Mouse (Mus musculus) liver, embryonic 14.5 days (tissue): ENCODE data around the gene Qtrt2. TPM values are rescaled to one million over a fixed set of nuclear protein-coding genes. Genes with fewer than 3 reads are reported as not detected.

Experiments
- ATAC-seq: fragments of 200-750 bp; cut with Nextera tagmentation; 2 replicates; pipeline ENCODE4 v1.8.0; 2017; ENCODE audit warnings: moderate number of reproducible peaks, mild to moderate bottlenecking, moderate library complexity; ENCODE audit not compliant: insufficient read depth
- DNase-seq, 3 experiments: peaks; one replicate each; pipeline ENCODE4 v3.0.0-alpha.2; 2012 to 2013; ENCODE audit warnings: low read depth in 3 of 3, low spot score in 3 of 3
- H3K27ac ChIP-seq: fragments of 300-500 bp; sonication (generic); 2 replicates; pipeline ENCODE4 v1.5.1; 2014; ENCODE audit warnings: moderate library complexity, mild to moderate bottlenecking, control low read depth, inconsistent platforms
- H3K27me3 ChIP-seq: fragments of 300-500 bp; sonication (generic); 2 replicates; pipeline ENCODE4 v1.6.1; 2014; ENCODE audit warnings: mild to moderate bottlenecking, low read length, moderate library complexity; ENCODE audit not compliant: control insufficient read depth, insufficient read depth
- H3K36me3 ChIP-seq: fragments of 300-500 bp; sonication (generic); replicated peaks from 2 replicates; pipeline ENCODE4 v1.6.1; 2014; ENCODE audit warnings: low read depth; ENCODE audit not compliant: control insufficient read depth, insufficient read depth
- H3K4me1 ChIP-seq, 2 experiments: fragments of 200-500 bp in 1 of 2; fragments of 300-500 bp in 1 of 2; sonication (generic) in 1 of 2; replicated peaks; 2 replicates each; pipeline ENCODE4 v1.6.1; 2012 to 2014; ENCODE audit warnings: antibody characterized with exemption in 1 of 2, inconsistent platforms in 1 of 2, low read length in 1 of 2; ENCODE audit not compliant: control insufficient read depth in 2 of 2, insufficient read depth in 2 of 2
- H3K4me2 ChIP-seq: fragments of 300-500 bp; sonication (generic); 2 replicates; pipeline ENCODE4 v1.6.1; 2014; ENCODE audit warnings: low read depth, mild to moderate bottlenecking, control low read depth, moderate library complexity
- H3K4me3 ChIP-seq, 2 experiments: fragments of 200-500 bp in 1 of 2; fragments of 300-500 bp in 1 of 2; sonication (generic) in 1 of 2; 2 replicates each; pipeline ENCODE4 v1.5.1; 2012 to 2014; ENCODE audit warnings: low read depth in 2 of 2, low read length in 2 of 2, mild to moderate bottlenecking in 2 of 2, control low read depth in 1 of 2, inconsistent platforms in 1 of 2, moderate library complexity in 1 of 2; ENCODE audit not compliant: insufficient read depth in 1 of 2
- H3K9ac ChIP-seq: fragments of 300-500 bp; sonication (generic); replicated peaks from 2 replicates; pipeline ENCODE4 v1.6.1; 2014; ENCODE audit warnings: mild to moderate bottlenecking, control low read depth, moderate library complexity
- H3K9me3 ChIP-seq: fragments of 300-500 bp; sonication (generic); 2 replicates; pipeline ENCODE4 v1.6.1; 2016; ENCODE audit warnings: low read length, mixed read lengths; ENCODE audit not compliant: control insufficient read depth
- CTCF ChIP-seq: IDR thresholded peaks from 2 replicates; pipeline ENCODE4 v1.5.1; 2016; ENCODE audit warnings: antibody characterized with exemption, low read depth, control low read depth
- EP300 ChIP-seq: IDR thresholded peaks from 2 replicates; pipeline ENCODE4 v1.6.1; 2016; ENCODE audit warnings: antibody characterized with exemption, low read depth
- WGBS: fragments of 180-500 bp; shearing (Covaris S2); extraction: QIAGEN DNeasy Blood & Tissue Kit; methylation state at CpG from one replicate; pipeline ENCODE4 v1.1.7; 2014; ENCODE audit not compliant: insufficient replicate concordance; 5-methylcytosine and 5-hydroxymethylcytosine counted together
- polyA plus RNA-seq, 2 experiments: library from polyadenylated mRNA; depleted of rRNA in 1 of 2; stranded (reverse) in 1 of 2; unstranded in 1 of 2; fragments of >200 nt; fragmentation: Nextera tagmentation in 1 of 2; extraction: Ambion mirVana in 1 of 2; gene quantifications; 2 replicates each; pipeline versions ENCODE4 v1.2.1 to v1.2.3; 2012 to 2014

Qtrt2 gene
- polyA plus RNA-seq, 2 experiments = 7.2 to 10.4 TPM

DNA sequence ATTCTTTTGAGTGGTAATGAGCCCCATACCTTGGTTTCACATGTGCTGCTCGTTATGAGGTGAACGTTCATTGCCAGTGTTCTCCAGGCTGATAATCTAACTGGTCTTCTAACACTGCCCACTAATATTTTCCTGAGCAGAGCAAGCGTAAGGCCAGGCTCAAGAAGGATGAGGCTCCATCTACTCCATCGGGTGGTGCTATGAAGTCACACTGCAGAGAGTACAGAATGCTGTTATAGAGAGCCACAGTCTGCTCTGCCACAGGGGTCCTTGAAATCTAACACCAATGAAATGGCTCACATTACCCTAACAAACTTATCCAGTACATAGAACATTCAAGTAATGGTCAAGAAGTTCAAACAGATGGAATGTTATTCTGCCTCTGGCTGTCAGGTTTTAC lies 31.4 kb upstream of the Qtrt2 start:
- no peak overlapping the region for H3K9ac ChIP-seq
- no peak overlapping the region for H3K27ac ChIP-seq
- H3K27me3 ChIP-seq = no peaks in the 10 kb centered on the region
- H3K36me3 ChIP-seq = no peaks in the 10 kb centered on the region
- WGBS = 73% methylated on average over 4 of the region's 4 CpGs
- DNase-seq = no peak
- ATAC-seq = no peak
- H3K4me2 ChIP-seq = no peak overlapping the region
- no peaks in the 10 kb centered on the region for H3K9me3 ChIP-seq
- no peak overlapping the region for H3K4me3 ChIP-seq
- H3K4me1 ChIP-seq = no peaks in the 10 kb centered on the region
- TF ChIP-seq CTCF (no peak), EP300 (no peak)

DNA sequence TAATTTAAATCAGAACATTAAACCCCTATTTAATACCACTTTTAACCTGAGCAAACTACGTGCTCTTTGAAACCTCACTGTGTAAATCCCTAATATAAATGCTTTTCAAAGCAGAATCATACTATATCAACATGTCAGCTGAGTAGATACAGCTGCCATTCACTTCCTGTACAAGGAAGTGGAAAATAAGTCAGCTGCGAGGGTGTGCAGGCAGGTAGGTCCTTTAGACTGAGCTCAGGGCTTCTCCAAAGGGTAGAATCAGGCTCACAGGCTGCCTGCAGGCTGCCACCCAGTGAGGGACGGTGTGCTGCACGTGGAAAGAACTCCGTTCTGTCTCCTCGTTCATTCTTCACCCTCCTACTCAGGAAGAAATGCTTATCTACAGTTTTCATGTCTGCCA lies 28.3 kb upstream of the Qtrt2 start:
- ATAC-seq (no peak), DNase-seq (no peak)
- Histone ChIP-seq H3K36me3 (no peaks in the 10 kb centered on the region), H3K4me1 (no peaks in the 10 kb centered on the region), H3K27me3 (no peaks in the 10 kb centered on the region), H3K4me3 (no peak overlapping the region), H3K27ac (no peak overlapping the region), H3K9me3 (no peaks in the 10 kb centered on the region), H3K9ac (no peak overlapping the region), H3K4me2 (no peak overlapping the region)
- TF ChIP-seq EP300 = no peak
- no peak for TF ChIP-seq CTCF
- 37% methylated on average over 6 of the region's 6 CpGs for WGBS

DNA sequence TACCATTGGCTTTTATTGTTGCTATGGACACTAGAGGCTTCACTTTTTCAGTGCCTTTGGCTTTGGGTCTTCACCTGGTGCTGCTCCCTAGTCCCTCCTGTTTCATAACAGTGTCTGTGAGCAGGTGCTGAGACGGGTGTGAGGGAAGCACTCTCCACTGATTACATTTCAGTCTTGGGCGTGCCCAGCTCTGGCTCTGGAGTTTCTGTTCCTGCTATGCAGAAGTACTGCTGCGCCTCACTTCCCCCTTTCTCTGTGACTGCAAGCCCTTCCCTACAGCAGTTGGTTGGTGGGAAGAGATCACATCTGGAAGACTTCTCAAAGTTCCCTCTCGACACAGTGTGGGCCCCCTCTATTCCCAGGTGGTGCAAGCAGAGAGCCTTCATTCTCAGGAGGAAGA lies 25.0 kb upstream of the Qtrt2 start:
- TF ChIP-seq EP300 = no peak
- no peak for TF ChIP-seq CTCF
- no peak for DNase-seq

DNA sequence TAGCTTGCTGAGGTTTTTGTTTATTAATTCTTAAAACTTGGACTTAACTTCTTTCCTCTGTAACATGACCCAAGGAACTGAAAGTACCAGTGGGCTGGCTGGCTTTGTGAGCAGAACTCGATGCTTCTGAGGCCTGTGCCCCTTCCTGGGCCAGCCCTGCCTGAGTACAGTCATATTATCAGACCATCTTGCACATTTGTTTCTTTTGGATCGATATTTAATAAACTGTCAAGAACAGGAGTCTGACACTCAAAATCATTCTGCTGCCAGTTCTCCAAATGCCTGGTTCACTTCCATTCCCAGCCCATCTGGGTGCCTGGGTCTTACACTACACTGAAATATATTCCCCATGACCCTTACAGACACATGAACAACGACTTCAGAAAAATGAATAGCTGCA lies 19.3 kb upstream of the Qtrt2 start:
- Histone ChIP-seq H3K36me3 (no peaks in the 10 kb centered on the region), H3K4me1 (no peaks in the 10 kb centered on the region), H3K27me3 (no peaks in the 10 kb centered on the region), H3K4me3 (no peak overlapping the region), H3K9me3 (no peaks in the 10 kb centered on the region), H3K9ac (no peak overlapping the region), H3K4me2 (no peak overlapping the region), H3K27ac (no peak overlapping the region)
- ATAC-seq = no peak
- WGBS = 59% methylated on average over 3 of the region's 3 CpGs
- DNase-seq = no peak
- TF ChIP-seq CTCF (no peak), EP300 (no peak)

More for the DNA sequence above, 25.0 kb upstream of the Qtrt2 start:
- H3K36me3 ChIP-seq = no peaks in the 10 kb centered on the region
- WGBS = 16% methylated on average over 4 of the region's 4 CpGs
- H3K4me2 ChIP-seq = no peak overlapping the region
- H3K9ac ChIP-seq = no peak overlapping the region
- H3K4me3 ChIP-seq = no peak overlapping the region
- no peaks in the 10 kb centered on the region for H3K9me3 ChIP-seq
- H3K27me3 ChIP-seq = no peaks in the 10 kb centered on the region
- no peak overlapping the region for H3K27ac ChIP-seq
- H3K4me1 ChIP-seq = no peaks in the 10 kb centered on the region
- ATAC-seq = no peak

DNA sequence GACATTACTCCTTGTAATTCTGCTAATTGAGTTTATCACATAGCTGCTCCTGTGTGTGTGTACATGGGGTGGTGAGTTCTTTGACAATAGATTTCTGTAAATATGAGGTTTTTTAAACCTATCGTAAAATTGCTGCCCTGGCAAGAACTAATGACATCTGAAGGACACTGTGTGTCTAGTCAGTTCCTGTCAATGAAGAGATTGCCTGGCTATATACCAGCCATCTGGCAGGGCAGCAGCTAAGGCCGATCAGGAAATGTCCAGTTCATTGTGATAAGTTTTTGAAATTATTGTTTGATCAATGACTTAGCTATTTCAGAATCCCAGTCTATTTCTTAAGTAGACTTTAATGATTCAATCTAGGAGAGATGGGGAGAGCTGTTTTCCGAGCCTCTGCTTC lies 18.7 kb upstream of the Qtrt2 start:
- H3K4me1 ChIP-seq = no peaks in the 10 kb centered on the region
- TF ChIP-seq CTCF (no peak), EP300 (no peak)
- no peaks in the 10 kb centered on the region for H3K36me3 ChIP-seq
- no peaks in the 10 kb centered on the region for H3K27me3 ChIP-seq
- 72% methylated on average over 3 of the region's 3 CpGs for whole genome bisulfite sequencing
- H3K9me3 ChIP-seq = no peaks in the 10 kb centered on the region
- H3K4me2 ChIP-seq = no peak overlapping the region
- H3K27ac ChIP-seq = no peak overlapping the region
- ATAC-seq (no peak), DNase-seq (no peak)
- no peak overlapping the region for H3K4me3 ChIP-seq
- no peak overlapping the region for H3K9ac ChIP-seq
